Mouse (Mus musculus): Measurements from ENCODE around the gene Tulp4. TPM values are rescaled to one million over a fixed set of nuclear protein-coding genes. Genes with fewer than 3 reads are reported as not detected.

Tulp4 gene
- total RNA-seq (2021) = 100 to 1,000 TPM in 1 of 2 experiments, 10 to 100 TPM in 1; 99.6 to 111 TPM

- intact Hi-C loops (cut with DNase I) = loop anchor here (5.0 kb wide), 2 partner anchors 56 to 111 kb away; no protein-coding TSS in a partner anchor
- DNase-seq (ENCODE audit: low spot score) = peak; percentile 78
Measured at GRCm38 (mm10) chr17:6106361-6107014, at the start of gene Tulp4. Gene Tulp4 (plus strand): TSS chr17:6106437.

- DNase-seq (ENCODE audit: low spot score) = no peak
- intact Hi-C loops (cut with DNase I) = no loop called here
Measured at GRCm38 (mm10) chr17:6062793-6063192, 43.4 kb upstream of the Tulp4 start.

- intact Hi-C loops (cut with DNase I) = no loop called here
- no peak for DNase-seq (ENCODE audit: low spot score)
Measured at GRCm38 (mm10) chr17:6063532-6063931, 42.7 kb upstream of the Tulp4 start.

- DNase-seq (ENCODE audit: low spot score) = no peak
- intact Hi-C loops (cut with DNase I) = no loop called here
Measured at GRCm38 (mm10) chr17:6066021-6066420, 40.2 kb upstream of the Tulp4 start.

- no peak for DNase-seq (ENCODE audit: low spot score)
- intact Hi-C loops (cut with DNase I) = no loop called here
Measured at GRCm38 (mm10) chr17:6067613-6068012, 38.6 kb upstream of the Tulp4 start.

GRCm38 (mm10) chr17:6069866-6070265, 36.4 kb upstream of the Tulp4 start:
- no peak for DNase-seq (ENCODE audit: low spot score)
- intact Hi-C loops (cut with DNase I) = no loop called here

- DNase-seq (ENCODE audit: low spot score) = no peak
- intact Hi-C loops (cut with DNase I) = no loop called here
Measured at GRCm38 (mm10) chr17:6073405-6073804, 32.8 kb upstream of the Tulp4 start.

GRCm38 (mm10) chr17:6079287-6080122, 26.7 kb upstream of the Tulp4 start, which contains the start of the genes Serac1 and Gtf2h5:
Gene Serac1 (minus strand): TSS chr17:6079741.
Gene Gtf2h5 (plus strand): TSS chr17:6079786.
- peak; percentile 95 for DNase-seq (ENCODE audit: low spot score)
- intact Hi-C loops (cut with DNase I) = no loop called here

- intact Hi-C loops (cut with DNase I) = no loop called here
- DNase-seq (ENCODE audit: low spot score) = no peak
Measured at GRCm38 (mm10) chr17:6083323-6083890, 22.8 kb upstream of the Tulp4 start.

GRCm38 (mm10) chr17:6091604-6092003, 14.6 kb upstream of the Tulp4 start:
- no peak for DNase-seq (ENCODE audit: low spot score)
- intact Hi-C loops (cut with DNase I) = no loop called here

- DNase-seq (ENCODE audit: low spot score) = no peak
- intact Hi-C loops (cut with DNase I) = no loop called here
Measured at GRCm38 (mm10) chr17:6095579-6095978, 10.7 kb upstream of the Tulp4 start.

GRCm38 (mm10) chr17:6097884-6098283, 8.4 kb upstream of the Tulp4 start:
- DNase-seq (ENCODE audit: low spot score) = no peak
- intact Hi-C loops (cut with DNase I) = no loop called here

GRCm38 (mm10) chr17:6102287-6102686, 4.0 kb upstream of the Tulp4 start:
- DNase-seq (ENCODE audit: low spot score) = no peak
- intact Hi-C loops (cut with DNase I) = no loop called here

GRCm38 (mm10) chr17:6103566-6103965, 2.7 kb upstream of the Tulp4 start:
- intact Hi-C loops (cut with DNase I) = no loop called here
- DNase-seq (ENCODE audit: low spot score) = no peak

GRCm38 (mm10) chr17:6107015-6107601, 871 bp downstream of the Tulp4 start:
- DNase-seq (ENCODE audit: low spot score) = peak; percentile 42
- intact Hi-C loops (cut with DNase I) = loop anchor here (5.0 kb wide), 2 partner anchors 55 to 110 kb away; no protein-coding TSS in a partner anchor

- no peak for DNase-seq (ENCODE audit: low spot score)
Measured at GRCm38 (mm10) chr17:6108175-6108574, 1.9 kb downstream of the Tulp4 start.

GRCm38 (mm10) chr17:6110956-6111355, 4.7 kb downstream of the Tulp4 start:
- DNase-seq (ENCODE audit: low spot score) = no peak
- intact Hi-C loops (cut with DNase I) = no loop called here

More at GRCm38 (mm10) chr17:6108175-6108574, 1.9 kb downstream of the Tulp4 start:
- intact Hi-C loops (cut with DNase I) = loop anchor here (5.0 kb wide), 2 partner anchors 54 to 109 kb away; no protein-coding TSS in a partner anchor

- intact Hi-C loops (cut with DNase I) = no loop called here
- DNase-seq (ENCODE audit: low spot score) = no peak
Measured at GRCm38 (mm10) chr17:6113653-6114052, 7.4 kb downstream of the Tulp4 start.

- intact Hi-C loops (cut with DNase I) = no loop called here
Measured at GRCm38 (mm10) chr17:6115085-6115484, 8.8 kb downstream of the Tulp4 start.

GRCm38 (mm10) chr17:6117148-6117725, 11.0 kb downstream of the Tulp4 start:
- DNase-seq (ENCODE audit: low spot score) = no peak
- intact Hi-C loops (cut with DNase I) = no loop called here

More at GRCm38 (mm10) chr17:6115085-6115484, 8.8 kb downstream of the Tulp4 start:
- DNase-seq (ENCODE audit: low spot score) = no peak

Data from heart, postnatal 25 days (tissue).